Mouse (Mus musculus) brain, embryonic 14.5 days (tissue): ENCODE measurements around the gene Sh3pxd2a.

Experiments
- CTCF ChIP-seq: fragments of 200-500 bp; IDR thresholded peaks from 2 replicates; pipeline ENCODE4 v1.5.1; 2012; ENCODE audit warnings: inconsistent platforms, mild to moderate bottlenecking, moderate library complexity, borderline replicate concordance; ENCODE audit not compliant: insufficient read depth, insufficient read length; ENCODE audit errors: extremely low read depth
- POLR2A ChIP-seq: fragments of 200-500 bp; IDR thresholded peaks from 2 replicates; pipeline ENCODE4 v1.6.1; 2012; ENCODE audit warnings: mild to moderate bottlenecking, inconsistent platforms, borderline replicate concordance; ENCODE audit not compliant: poor library complexity, insufficient read depth, insufficient read length, severe bottlenecking; ENCODE audit errors: extremely low read depth

DNA sequence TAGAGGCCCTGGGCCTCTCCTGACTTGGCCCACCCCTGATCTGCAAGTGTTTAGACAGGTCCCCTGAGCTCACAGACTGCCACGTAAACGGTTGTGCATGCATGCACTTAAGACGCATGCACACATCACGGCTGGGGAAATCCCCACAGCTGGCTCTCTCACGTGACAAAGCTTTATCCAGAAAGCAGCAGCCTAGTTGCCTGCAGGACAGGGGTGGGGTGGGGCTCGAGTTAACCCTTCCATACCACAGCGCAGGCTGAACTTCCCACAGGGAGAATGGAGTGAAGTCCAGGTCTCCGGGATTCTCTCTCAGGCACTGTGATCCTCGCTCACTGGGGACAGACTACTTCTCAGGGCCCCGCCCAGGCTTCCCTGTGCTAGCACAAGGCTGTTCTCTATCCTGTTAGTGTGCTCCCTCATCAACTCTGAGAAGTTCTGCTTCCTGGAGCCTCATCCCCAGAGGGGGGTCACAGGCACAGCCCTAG is 133.4 kb downstream of the Sh3pxd2a start:
- no peak for TF ChIP-seq CTCF
- TF ChIP-seq POLR2A = no peak
